Comparison of ENCODE assay signal across 17 mouse cellular contexts in the genomic region with DNA sequence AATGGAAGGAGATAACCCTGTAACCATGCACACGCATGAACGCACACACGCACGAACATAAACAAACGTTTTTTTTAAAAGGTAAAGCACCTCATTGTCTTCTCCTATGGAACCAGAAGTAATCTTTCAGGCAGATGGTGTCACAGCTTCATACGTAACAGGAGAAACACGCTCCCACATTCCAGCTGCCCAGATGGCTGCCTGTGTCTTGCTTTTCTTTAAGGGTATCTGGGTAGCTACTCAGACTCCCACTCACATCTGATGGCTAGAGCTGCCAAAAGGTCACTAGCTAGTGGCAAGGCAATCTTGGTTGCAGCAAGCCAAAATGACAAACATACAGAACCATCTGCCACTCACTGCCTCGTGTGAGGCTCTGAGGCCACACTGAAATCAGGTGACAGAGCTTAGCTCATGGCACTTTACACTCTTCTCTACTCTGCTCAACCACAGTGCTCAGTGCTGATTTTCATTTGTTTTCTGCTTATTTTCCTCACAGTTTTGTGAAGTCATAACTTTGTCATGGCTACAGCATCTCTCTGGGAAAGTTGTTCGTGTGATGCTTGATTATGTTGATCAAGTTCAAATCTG. TPM values are rescaled to one million over a fixed set of nuclear protein-coding genes. Genes with fewer than 3 reads are reported as not detected.
DNase-seq lines count a peak whose midpoint lies in the region; ATAC-seq lines count a peak whose summit lies in the region.
"Had no signal": no experiment of that assay in that cellular context is flagged by ENCODE, and none has a peak within 500 bp of the region (broad histone marks: within the 10 kb centered on the region; RNA-seq: fewer than 3 reads in every experiment).

No protein-coding gene starts in this region.

- no peak overlapping the region for H3K4me3 ChIP-seq in kidney, embryonic 16.5 days (ENCODE audit: low read length)
- H3K4me3 ChIP-seq: liver, embryonic 12.5 days; midbrain, embryonic 13.5 days; neural tube, embryonic 13.5 days had no signal

- H3K4me1 ChIP-seq in kidney, embryonic 16.5 days (ENCODE audit: insufficient read depth, low read length), result no peaks in the 10 kb centered on the region
- H3K4me1 ChIP-seq: liver, embryonic 12.5 days; midbrain, embryonic 13.5 days; neural tube, embryonic 13.5 days had no signal

- ATAC-seq in kidney, embryonic 16.5 days (ENCODE audit: low FRiP score, low TSS enrichment), result peak; percentile 69; the same call in 1 of the 2 replicates
- ATAC-seq in megakaryocyte-erythroid progenitor cell, adult 5-6 weeks (replicated peaks; ENCODE audit: low FRiP score, low TSS enrichment, poor library complexity, severe bottlenecking), result no peak
- ATAC-seq: liver, embryonic 12.5 days; midbrain, embryonic 13.5 days had no signal

- H3K27me3 ChIP-seq in kidney, embryonic 16.5 days (ENCODE audit: insufficient read depth, low read length), result no peaks in the 10 kb centered on the region
- H3K27me3 ChIP-seq: liver, embryonic 12.5 days; midbrain, embryonic 13.5 days; neural tube, embryonic 13.5 days had no signal

- no peak overlapping the region for H3K4me2 ChIP-seq in kidney, embryonic 16.5 days (replicated peaks; ENCODE audit: low read depth, low read length)
- H3K4me2 ChIP-seq: liver, embryonic 12.5 days; midbrain, embryonic 13.5 days; neural tube, embryonic 13.5 days had no signal

- H3K9ac ChIP-seq in kidney, embryonic 16.5 days (replicated peaks; ENCODE audit: low read length), result no peak overlapping the region
- H3K9ac ChIP-seq: liver, embryonic 12.5 days; midbrain, embryonic 13.5 days; neural tube, embryonic 13.5 days had no signal

- H3K27ac ChIP-seq in kidney, embryonic 16.5 days (ENCODE audit: low read length), result peak overlapping the region; percentile 9; the same call in 1 of the 2 replicates
- H3K27ac ChIP-seq: liver, embryonic 12.5 days; midbrain, embryonic 13.5 days; neural tube, embryonic 13.5 days had no signal

- H3K36me3 ChIP-seq in kidney, embryonic 16.5 days (ENCODE audit: insufficient read depth, low read length), result no peaks in the 10 kb centered on the region

- WGBS in kidney, embryonic 16.5 days, result 44% methylated on average over 9 of the region's 9 CpGs

- intact Hi-C loops in left cerebral cortex, postnatal 36 days (cut with DNase I), result no loop called here

- no peaks in the 10 kb centered on the region for H3K9me3 ChIP-seq in kidney, embryonic 16.5 days (ENCODE audit: low read length)
- H3K9me3 ChIP-seq: liver, embryonic 12.5 days; midbrain, embryonic 13.5 days; neural tube, embryonic 13.5 days had no signal

- DNase-seq in cerebellum, postnatal 14 days, result peak; percentile 14 to 27
- DNase-seq in cerebellum, adult 11-12 months, result no peak
- no peak for DNase-seq in kidney, adult 11 months
- DNase-seq in embryo, embryonic 11 days, result peak; percentile 32
- peak; percentile 41 to 43 for DNase-seq in left cerebral cortex, postnatal 36 days (ENCODE audit: low spot score in 2 of 2)
- no peak for DNase-seq in cerebellum, adult 9-10 months
- DNase-seq: adrenal gland, postnatal 36 days; cerebellum, adult 8-10 months; gastrocnemius, postnatal 25 days; lung, postnatal 14 days; thymus, adult 2 months had no signal

RNA-seq across cellular contexts. Expression of a gene that starts 19.4 kb away (rescaled TPM):
- 0.14 TPM in 1 of 2 replicates, not detected in the other for polyA plus RNA-seq in kidney, embryonic 16.5 days (2015; fragmentation: Nextera tagmentation; extraction: Ambion mirVana)
- total RNA-seq in left cerebral cortex, postnatal 36 days (2021), result under 1 TPM in 1 of 2 experiments, not detected in 1; 0.22 TPM
- total RNA-seq in megakaryocyte-erythroid progenitor cell, adult 5-6 weeks (2014; fragmentation: Nextera tagmentation), result 0.85 TPM in 1 of 2 replicates, not detected in the other
- total RNA-seq in megakaryocyte-erythroid progenitor cell, adult 5-6 weeks (2017), result not detected in 2 replicates
- total RNA-seq: adrenal gland, postnatal 36 days had no signal
- polyA plus RNA-seq: liver, embryonic 12.5 days; midbrain, embryonic 13.5 days; small intestine, adult 2 months had no signal

RNA-seq across cellular contexts. Expression of a gene that starts 57.3 kb away (rescaled TPM):
- polyA plus RNA-seq in kidney, embryonic 16.5 days (2015; fragmentation: Nextera tagmentation; extraction: Ambion mirVana), result 31.3 and 32.1 TPM in 2 replicates
- 10 to 100 TPM; 54.7 to 63.5 TPM for total RNA-seq in left cerebral cortex, postnatal 36 days (2021)
- total RNA-seq in megakaryocyte-erythroid progenitor cell, adult 5-6 weeks (2014; fragmentation: Nextera tagmentation), result 5.2 and 12.7 TPM in 2 replicates
- 12.6 and 14.8 TPM in 2 replicates for total RNA-seq in megakaryocyte-erythroid progenitor cell, adult 5-6 weeks (2017)

Comparison
In these comparisons a context has a peak if more than half of its experiments do, and no peak if none do; other contexts are left out.
1. DNase-seq: peak in cerebellum, postnatal 14 days (2 of 2), embryo, embryonic 11 days (single experiment) and left cerebral cortex, postnatal 36 days (2 of 2); none in cerebellum, adult 11-12 months (single experiment), kidney, adult 11 months (single experiment) and cerebellum, adult 9-10 months (single experiment).